Mouse (Mus musculus) fat pad, adult 2 months (tissue): ENCODE data around the gene Pqbp1.

ENCODE experiments used
- DNase-seq: peaks from one replicate; pipeline ENCODE4 v3.0.0-alpha.2; 2011; ENCODE audit warnings: low read depth, low spot score; ENCODE audit errors: extremely low read depth

The Pqbp1 gene

DNA sequence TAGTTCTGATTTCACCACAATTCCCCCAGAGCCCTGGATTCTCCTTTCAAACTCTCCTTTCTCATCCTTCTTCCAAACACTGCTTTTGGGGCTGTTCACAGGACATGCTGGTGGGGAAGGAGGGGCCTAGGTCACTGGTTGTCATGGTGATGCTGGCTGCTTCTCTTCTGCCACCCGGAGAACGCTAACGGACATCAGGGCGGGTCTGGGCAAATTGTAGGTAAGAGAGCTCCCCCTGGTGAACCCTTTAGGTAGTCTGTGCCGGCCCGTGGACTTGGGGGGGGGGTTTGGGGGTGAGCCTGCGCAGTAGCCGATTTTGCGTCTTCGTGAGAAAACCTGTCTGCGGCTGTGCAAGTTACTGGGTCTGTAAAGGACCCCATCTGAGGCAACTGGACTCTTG is 19.2 kb downstream of the Pqbp1 start:
- DNase-seq: no peak

DNA sequence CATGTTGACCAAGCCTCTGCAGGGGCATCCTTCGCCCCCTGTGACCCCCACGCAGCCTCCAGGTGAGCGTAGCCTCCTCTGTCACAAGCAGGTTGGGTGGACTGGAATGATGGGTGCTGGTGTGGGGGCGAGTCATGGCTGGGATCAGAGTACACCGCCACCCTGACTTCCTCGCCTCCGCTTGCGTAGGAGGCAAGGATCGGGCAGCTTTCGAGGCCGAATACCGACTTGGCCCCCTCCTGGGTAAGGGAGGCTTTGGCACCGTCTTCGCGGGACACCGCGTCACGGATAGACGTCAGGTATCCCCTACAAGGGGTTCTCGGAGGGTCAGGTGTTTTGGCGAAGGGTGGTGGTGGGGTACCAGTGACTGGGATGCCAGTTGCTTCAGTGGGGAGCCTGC is 20.6 kb downstream of the Pqbp1 start:
- DNase-seq: no peak

DNA sequence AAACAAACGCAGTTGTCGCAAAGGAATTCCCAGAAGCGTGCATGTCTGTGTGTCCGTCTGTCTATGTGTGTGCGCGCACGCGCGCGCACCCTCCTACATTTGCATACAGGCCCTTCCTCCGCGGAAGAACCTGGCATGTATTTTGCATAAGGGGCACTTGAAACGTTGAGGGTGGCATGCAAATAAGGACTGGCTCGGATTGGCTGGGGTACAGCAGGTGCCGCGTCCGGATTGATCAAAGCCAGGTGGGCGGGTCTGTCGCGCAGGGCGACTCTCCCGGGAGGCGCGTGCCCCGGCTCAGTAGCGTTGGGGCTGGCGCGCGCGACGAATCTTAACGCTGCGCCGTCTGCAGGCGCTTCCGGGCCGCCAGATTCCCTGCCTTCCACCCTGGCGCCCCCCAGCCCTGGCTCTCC is 21.1 kb downstream of the Pqbp1 start, which contains the start of gene Pim2:
TSS of gene Pim2 (plus strand) at position 256 of the 413 bp plus-strand sequence.
- peak; percentile 37 for DNase-seq

DNA sequence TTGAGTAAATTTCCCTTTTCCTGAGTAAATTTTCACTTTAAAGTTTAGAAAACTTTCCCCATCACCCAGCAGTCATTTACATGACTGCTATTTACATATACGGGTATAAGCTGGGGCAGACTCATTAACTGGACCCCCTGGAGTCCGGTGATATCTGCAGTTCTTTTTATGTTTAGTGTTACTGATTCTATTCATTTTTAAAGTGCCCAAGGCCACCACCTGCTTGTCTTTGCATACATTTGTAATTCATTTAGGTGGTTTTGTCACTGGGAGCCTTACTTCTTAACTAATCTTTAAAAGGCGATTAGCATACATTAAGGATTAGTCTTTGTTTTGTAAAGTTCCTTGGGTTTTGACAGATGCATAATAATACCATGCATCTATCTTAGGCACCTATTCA is 29.2 kb downstream of the Pqbp1 start:
- no peak for DNase-seq

GRCm38 (mm10) chrX:7868506-7868905 is 30.6 kb downstream of the Pqbp1 start:
- no peak for DNase-seq

GRCm38 (mm10) chrX:7867141-7867540 is 31.9 kb downstream of the Pqbp1 start:
- no peak for DNase-seq

DNA sequence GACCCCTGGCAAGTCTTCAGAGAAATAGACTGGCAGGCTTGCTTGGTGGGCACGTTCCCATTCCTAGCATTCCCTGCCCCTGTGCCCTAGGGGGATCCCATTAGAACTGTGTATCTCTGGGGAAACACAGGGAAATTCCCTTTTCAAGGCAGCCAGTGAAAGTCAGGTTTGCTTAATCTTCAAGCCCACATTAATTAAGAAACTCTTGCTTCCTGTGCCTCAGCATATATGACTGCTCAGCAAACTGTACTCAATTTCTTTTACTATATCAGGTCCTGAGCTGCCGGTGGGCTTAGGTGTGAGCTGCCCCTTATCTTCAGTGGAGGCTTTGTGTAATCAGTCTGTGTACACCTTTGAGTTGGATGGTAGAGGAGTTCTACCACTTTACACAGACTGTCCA is 33.3 kb downstream of the Pqbp1 start:
- DNase-seq: no peak

GRCm38 (mm10) chrX:7865343-7865742 is 33.7 kb downstream of the Pqbp1 start:
- no peak for DNase-seq

DNA sequence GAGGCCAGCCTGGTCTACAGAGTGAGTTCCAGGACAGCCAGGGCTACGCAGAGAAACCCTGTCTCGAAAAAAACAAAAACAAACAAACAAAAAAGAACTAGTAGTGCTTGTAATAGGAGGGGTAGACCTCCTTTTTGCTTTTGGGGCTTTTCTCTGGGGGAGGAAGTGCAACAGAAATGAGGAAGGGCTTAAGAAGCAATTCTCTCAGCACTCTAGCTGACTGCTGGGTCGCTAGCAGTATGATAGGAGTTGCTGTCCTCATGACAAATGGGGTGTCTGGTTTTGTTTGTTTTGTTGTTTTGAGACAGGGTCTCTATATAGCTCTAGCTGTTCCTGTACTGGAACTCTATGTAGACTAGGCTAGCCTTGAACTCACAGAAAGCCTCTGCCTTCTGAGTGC is 34.5 kb downstream of the Pqbp1 start:
- no peak for DNase-seq

DNA sequence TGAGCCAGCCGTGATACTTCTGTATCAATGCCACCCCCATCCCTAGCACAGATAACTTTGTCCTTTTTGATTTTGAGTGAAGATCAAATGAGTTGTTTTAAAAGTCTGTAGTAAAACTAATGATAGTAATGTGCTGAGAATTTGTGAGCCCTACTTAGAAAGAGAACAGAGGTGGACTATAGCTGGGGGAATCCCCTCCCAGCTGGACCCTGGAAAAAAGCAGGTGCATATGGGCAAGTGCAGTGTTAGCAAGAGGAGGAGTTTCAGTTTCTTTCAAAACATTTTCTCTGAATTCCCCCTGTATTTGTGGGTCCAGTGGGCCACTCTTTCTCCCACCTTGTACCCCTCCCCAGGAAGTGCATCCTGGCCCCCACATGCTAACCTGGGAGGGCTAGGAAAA is 35.9 kb downstream of the Pqbp1 start:
- DNase-seq: no peak

GRCm38 (mm10) chrX:7859191-7859753 is 39.8 kb downstream of the Pqbp1 start:
- no peak for DNase-seq

DNA sequence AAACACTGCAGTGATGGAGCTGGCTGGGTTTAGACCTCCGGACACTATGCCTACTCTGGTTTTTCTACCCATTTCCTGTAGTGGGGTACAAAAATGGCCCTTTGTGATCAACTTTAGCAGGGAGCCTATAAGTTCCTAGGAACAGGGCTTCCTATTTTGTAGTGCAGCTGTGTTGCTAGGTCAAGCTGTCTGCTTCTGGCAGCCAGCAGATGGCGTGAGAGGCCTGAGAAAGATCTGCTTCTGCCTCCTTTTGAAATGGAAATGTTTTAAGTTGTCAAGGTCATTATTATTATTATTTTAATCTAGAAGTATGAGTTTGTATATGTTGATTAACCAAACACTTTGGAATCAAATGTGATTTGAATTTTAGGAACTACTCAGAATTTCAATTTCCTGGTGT is 44.5 kb downstream of the Pqbp1 start:
- no peak for DNase-seq

DNA sequence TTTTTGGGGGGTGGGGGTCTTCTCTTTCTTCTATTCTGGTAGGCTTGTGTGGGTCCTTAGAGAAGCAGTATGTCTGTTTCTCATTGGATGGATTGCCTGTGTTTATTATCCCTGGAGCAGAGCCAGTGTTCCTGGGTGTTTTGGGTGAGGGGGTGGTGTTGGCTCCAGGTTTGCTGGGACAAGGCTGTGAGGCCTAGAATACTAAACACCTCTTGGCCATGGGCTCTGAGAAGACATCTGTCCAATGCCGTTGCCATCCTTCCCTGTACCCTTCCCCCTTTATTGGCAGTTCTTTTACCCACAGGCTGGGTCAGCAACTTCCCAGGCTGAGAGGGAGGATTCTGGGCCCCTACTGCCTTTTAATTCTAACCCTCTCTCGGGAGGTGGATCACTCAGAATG is 51.2 kb downstream of the Pqbp1 start:
- DNase-seq: no peak
